Mouse (Mus musculus) myocyte (in vitro differentiated cells): ENCODE measurements around the gene Oxld1.

Source experiments
- MYOG ChIP-seq, 3 experiments: IDR thresholded peaks; one replicate each; pipeline ENCODE4 v1.6.1; 2011; ENCODE audit warnings: control low read depth in 2 of 3, low read depth in 2 of 3, mild to moderate bottlenecking in 2 of 3; ENCODE audit not compliant: insufficient read length in 2 of 3, control insufficient read depth in 1 of 3, insufficient read depth in 1 of 3
- POLR2A ChIP-seq: IDR thresholded peaks from one replicate; pipeline ENCODE4 v1.6.1; 2011; ENCODE audit warnings: low read depth, mild to moderate bottlenecking, control low read depth, moderate library complexity; ENCODE audit not compliant: insufficient read length
- TCF3 ChIP-seq: IDR thresholded peaks from one replicate; pipeline ENCODE4 v1.6.1; 2011; ENCODE audit warnings: low read depth, control low read depth; ENCODE audit not compliant: insufficient read length

DNA sequence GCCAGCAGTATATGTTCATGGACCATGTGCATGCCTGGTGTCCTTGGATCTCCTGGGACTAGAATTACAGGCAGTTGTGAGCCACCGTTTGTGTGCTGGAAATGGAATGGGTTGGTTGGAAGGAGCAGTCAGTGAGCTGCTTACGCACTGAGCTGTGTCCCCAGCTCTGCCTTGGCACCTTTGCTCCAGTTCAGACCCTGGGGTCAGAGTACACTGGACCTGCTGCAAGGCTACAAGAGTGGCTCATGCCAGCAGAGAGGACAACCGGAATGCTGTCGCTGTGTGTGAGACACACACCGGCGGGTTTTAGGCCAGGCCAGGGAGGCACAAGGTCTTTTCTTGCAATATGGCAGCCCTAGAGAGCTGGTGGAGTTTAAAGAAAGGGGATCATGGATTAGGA, 14.2 kb upstream of the Oxld1 start:
- no peak for TF ChIP-seq POLR2A
- no peak for TF ChIP-seq MYOG (IDR thresholded peaks at IDR 0.05; ENCODE audit: control insufficient read depth in 1 of 3, insufficient read depth in 1 of 3, insufficient read length in 2 of 3, low read depth in 2 of 3)
- no peak for TF ChIP-seq TCF3
